Mouse (Mus musculus) hindbrain, embryonic 15.5 days (tissue): ENCODE measurements around the gene Fam205a4. TPM values are rescaled to one million over a fixed set of nuclear protein-coding genes. Genes with fewer than 3 reads are reported as not detected.
"Not testable (repeated sequence)": the region's sequence is repeated elsewhere in the genome, so short reads cannot be mapped to it uniquely, and the experiment has no call there.

ENCODE experiments used
- ATAC-seq: fragments of 200-750 bp; cut with Nextera tagmentation; 2 replicates; pipeline ENCODE4 v1.8.0; 2017; ENCODE audit warnings: low read depth, moderate number of reproducible peaks, moderate TSS enrichment; ENCODE audit not compliant: low FRiP score
- H3K27ac ChIP-seq: fragments of 300-500 bp; sonication (generic); replicated peaks from 2 replicates; pipeline ENCODE4 v1.5.1; 2015; ENCODE audit warnings: mild to moderate bottlenecking, inconsistent platforms
- H3K27me3 ChIP-seq: fragments of 300-500 bp; sonication (generic); 2 replicates; pipeline ENCODE4 v1.6.1; 2015; ENCODE audit warnings: control low read depth, inconsistent platforms
- H3K36me3 ChIP-seq: fragments of 300-500 bp; sonication (generic); 2 replicates; pipeline ENCODE4 v1.6.1; 2015; ENCODE audit warnings: control low read depth, inconsistent platforms
- H3K4me1 ChIP-seq: fragments of 300-500 bp; sonication (generic); replicated peaks from 2 replicates; pipeline ENCODE4 v1.6.1; 2015; ENCODE audit warnings: control low read depth, inconsistent platforms
- H3K4me2 ChIP-seq: fragments of 300-500 bp; sonication (generic); 2 replicates; pipeline ENCODE4 v1.6.1; 2015; ENCODE audit warnings: moderate library complexity, mild to moderate bottlenecking, inconsistent platforms
- H3K4me3 ChIP-seq: fragments of 300-500 bp; sonication (generic); 2 replicates; pipeline ENCODE4 v1.5.1; 2015; ENCODE audit warnings: mild to moderate bottlenecking, inconsistent platforms
- H3K9ac ChIP-seq: fragments of 300-500 bp; sonication (generic); 2 replicates; pipeline ENCODE4 v1.6.1; 2015; ENCODE audit warnings: inconsistent platforms
- H3K9me3 ChIP-seq: fragments of 300-500 bp; sonication (generic); 2 replicates; pipeline ENCODE4 v1.6.1; 2016; ENCODE audit warnings: control low read depth, inconsistent platforms
- WGBS: fragments of 180-500 bp; shearing (Covaris S2); methylation state at CpG from one replicate; pipeline ENCODE4 v1.1.7; 2015; 5-methylcytosine and 5-hydroxymethylcytosine counted together
- polyA plus RNA-seq: library from polyadenylated mRNA; unstranded; fragments of >200 nt; fragmentation: Nextera tagmentation; extraction: Ambion mirVana; gene quantifications from 2 replicates; pipeline ENCODE4 v1.2.1, GENCODE M21; 2015

Fam205a4 gene
- 1.9 and 2.1 TPM in 2 replicates for polyA plus RNA-seq

DNA sequence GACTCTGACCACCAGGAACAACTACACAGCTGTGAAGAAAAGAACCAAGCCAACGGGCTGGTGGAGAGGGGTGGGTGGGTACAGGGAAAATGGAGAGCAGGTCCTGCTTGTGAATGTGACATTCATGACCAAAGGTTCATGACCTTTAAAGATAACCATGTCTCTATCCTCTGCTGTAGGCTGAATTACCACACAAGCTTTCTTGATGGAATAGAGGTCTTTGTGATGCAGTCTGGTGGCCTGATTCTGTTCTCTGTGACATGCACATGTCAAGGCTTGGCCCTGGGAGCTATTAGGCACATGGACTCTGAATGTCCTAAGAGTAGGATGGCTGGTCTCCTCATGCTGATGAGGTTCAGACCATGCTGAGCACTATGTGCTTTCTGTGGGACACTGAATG lies at the start of gene Fam205a4:
Gene Fam205a4 (plus strand): TSS at position 301 of the 400 bp plus-strand sequence.
- H3K9me3 ChIP-seq, H3K4me1 ChIP-seq: not testable (repeated sequence)
- WGBS = no CpG with 5 or more reads among the region's 1 CpGs

DNA sequence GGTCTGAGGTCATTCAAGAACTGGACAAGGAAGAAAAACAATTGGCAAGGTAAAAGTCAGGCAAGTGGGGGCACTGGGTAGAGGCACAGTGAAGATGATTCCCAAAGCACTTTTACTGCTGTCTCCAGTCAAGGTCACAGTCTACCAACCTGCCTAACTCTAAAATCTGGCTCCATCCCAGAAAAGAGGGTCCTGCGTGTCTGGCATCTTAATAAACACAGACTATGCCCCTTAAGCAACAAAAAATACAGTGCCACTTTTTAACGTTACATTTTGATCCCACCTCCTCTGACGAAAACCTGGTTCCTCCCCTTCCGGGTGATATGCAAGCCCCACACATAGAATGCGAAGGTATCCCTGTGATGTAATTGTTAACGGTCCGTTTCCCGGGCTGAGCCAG lies 24.6 kb upstream of the Fam205a4 start, which contains the start of gene Gm20878:
Gene Gm20878 (plus strand): TSS at position 301 of the 400 bp plus-strand sequence.
- not testable (repeated sequence) for ATAC-seq

More for the DNA sequence above, at the start of gene Fam205a4:
- not testable (repeated sequence) for H3K9ac ChIP-seq, H3K4me3 ChIP-seq, H3K4me2 ChIP-seq, H3K27me3 ChIP-seq, ATAC-seq, H3K27ac ChIP-seq, H3K36me3 ChIP-seq

More for the DNA sequence above, 24.6 kb upstream of the Fam205a4 start, which contains the start of gene Gm20878:
- H3K4me2 ChIP-seq, H3K9ac ChIP-seq, H3K9me3 ChIP-seq, H3K27me3 ChIP-seq, H3K27ac ChIP-seq, H3K4me3 ChIP-seq, H3K36me3 ChIP-seq, H3K4me1 ChIP-seq: not testable (repeated sequence)
- WGBS = no CpG with 5 or more reads among the region's 8 CpGs

Other genes with a start within 250 kb of the Fam205a4 start
- gene Dctn3, start 242.9 kb upstream of the Fam205a4 start, polyA plus RNA-seq = 298 and 299 TPM in 2 replicates
- 0.86 and 1.1 TPM in 2 replicates for gene Arid3c, start 234.9 kb upstream of the Fam205a4 start, polyA plus RNA-seq
- 48.0 and 53.9 TPM in 2 replicates for gene Galt, start 210.8 kb upstream of the Fam205a4 start, polyA plus RNA-seq
- gene Sigmar1, start 209.9 kb upstream of the Fam205a4 start, polyA plus RNA-seq = 78.5 and 79.3 TPM in 2 replicates
- 258 and 281 TPM in 2 replicates for gene Ccl27a, start 191.8 kb upstream of the Fam205a4 start, polyA plus RNA-seq
- not detected in 2 replicates for gene Gm21541, start 62.4 kb upstream of the Fam205a4 start, polyA plus RNA-seq
- 11.2 and 11.5 TPM in 2 replicates for gene Gm20878, start 24.5 kb upstream of the Fam205a4 start, polyA plus RNA-seq
- gene Gm21093, start 68.7 kb downstream of the Fam205a4 start, polyA plus RNA-seq = 0.69 and 0.79 TPM in 2 replicates
- not detected in 2 replicates for gene Gm3893, start 125.1 kb downstream of the Fam205a4 start, polyA plus RNA-seq
- not detected in 2 replicates for gene Gm13304, start 148.8 kb downstream of the Fam205a4 start, polyA plus RNA-seq
- 3.4 and 3.6 TPM in 2 replicates for gene Gm13306, start 187.4 kb downstream of the Fam205a4 start, polyA plus RNA-seq
- not detected in 2 replicates for gene Gm13305, start 202.5 kb downstream of the Fam205a4 start, polyA plus RNA-seq